Comparison of ENCODE assay signal across 8 mouse cellular contexts in the genomic region with DNA sequence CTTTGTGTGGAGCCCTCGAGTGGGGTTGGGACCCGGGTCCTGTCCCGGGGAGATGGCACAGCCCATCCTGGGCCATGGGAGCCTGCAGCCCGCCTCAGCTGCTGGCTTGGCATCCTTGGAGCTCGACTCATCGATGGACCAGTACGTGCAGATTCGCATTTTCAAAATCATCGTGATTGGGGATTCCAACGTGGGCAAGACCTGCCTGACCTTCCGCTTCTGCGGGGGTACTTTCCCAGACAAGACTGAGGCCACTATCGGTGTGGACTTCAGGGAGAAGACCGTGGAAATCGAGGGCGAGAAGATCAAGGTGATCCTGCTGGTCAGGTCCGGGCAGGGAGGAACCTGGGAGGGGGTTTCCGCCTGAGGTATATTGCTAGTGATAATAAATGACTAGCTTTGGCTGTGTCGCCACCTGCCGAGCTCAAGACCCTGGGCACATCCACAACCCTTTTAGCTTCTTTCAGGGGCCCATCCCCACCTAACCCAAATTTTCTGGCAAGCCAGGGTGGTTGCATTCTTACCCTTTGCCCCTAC. TPM values are rescaled to one million over a fixed set of nuclear protein-coding genes. Genes with fewer than 3 reads are reported as not detected.
A peak's percentile ranks its signal among the peaks of the same experiment; 100 is the strongest.
DNase-seq lines count a peak whose midpoint lies in the region; ATAC-seq lines count a peak whose summit lies in the region.

No protein-coding gene starts in this region.

- no peaks in the 10 kb centered on the region for H3K4me1 ChIP-seq in limb, embryonic 11.5 days (ENCODE audit: control insufficient read depth, insufficient read depth, low read length)
- H3K4me1 ChIP-seq in neural tube, embryonic 15.5 days, result peaks cover 20% of the 10 kb centered on the region

- WGBS in limb, embryonic 11.5 days, result 25% methylated on average over 20 of the region's 20 CpGs
- 20% methylated on average over 20 of the region's 20 CpGs for WGBS in neural tube, embryonic 15.5 days

- ATAC-seq in limb, embryonic 11.5 days (ENCODE audit: insufficient number of reproducible peaks, low FRiP score, low TSS enrichment, low read depth), result 0 out of 2 replicates have a peak, but pooled peaks have one; percentile 48
- no peak for ATAC-seq in neural tube, embryonic 15.5 days (ENCODE audit: low FRiP score)

- no peaks in the 10 kb centered on the region for H3K9me3 ChIP-seq in limb, embryonic 11.5 days (ENCODE audit: control insufficient read depth, low read length)
- no peaks in the 10 kb centered on the region for H3K9me3 ChIP-seq in neural tube, embryonic 15.5 days (replicated peaks)

- H3K36me3 ChIP-seq in limb, embryonic 11.5 days (ENCODE audit: control insufficient read depth, insufficient read depth, low read length), result no peaks in the 10 kb centered on the region
- H3K36me3 ChIP-seq in neural tube, embryonic 15.5 days, result no peaks in the 10 kb centered on the region

- no peaks in the 10 kb centered on the region for H3K27me3 ChIP-seq in limb, embryonic 11.5 days (ENCODE audit: control insufficient read depth, insufficient read depth, low read length)
- no peaks in the 10 kb centered on the region for H3K27me3 ChIP-seq in neural tube, embryonic 15.5 days (replicated peaks)

- peak; percentile 15 for DNase-seq in embryo, embryonic 9.5 days (ENCODE audit: extremely low spot score)
- DNase-seq in embryo, embryonic 10 days (ENCODE audit: low spot score), result no peak
- peak; percentile 8 for DNase-seq in right cerebral cortex, postnatal 4 days
- no peak for DNase-seq in right cerebral cortex, postnatal 25 days
- peak; percentile 23 for DNase-seq in limb, embryonic 11.5 days (ENCODE audit: low spot score)
- no peak for DNase-seq in adrenal gland, postnatal 25 days
- DNase-seq in left cerebral cortex, postnatal 14 days (ENCODE audit: low spot score in 2 of 2), result no peak

- intact Hi-C loops in left cerebral cortex, postnatal 14 days (cut with DNase I), result no loop called here

- H3K9ac ChIP-seq in limb, embryonic 11.5 days (ENCODE audit: low read length), result peak overlapping the region; percentile 49
- peak overlapping the region; percentile 62 for H3K9ac ChIP-seq in neural tube, embryonic 15.5 days (replicated peaks)

- H3K4me2 ChIP-seq in limb, embryonic 11.5 days (ENCODE audit: low read depth, severe bottlenecking), result peak overlapping the region; percentile 67
- peak overlapping the region; percentile 68 for H3K4me2 ChIP-seq in neural tube, embryonic 15.5 days

- peak overlapping the region; percentile 40 for H3K4me3 ChIP-seq in limb, embryonic 11.5 days (ENCODE audit: low read depth, low read length)
- peak overlapping the region; percentile 54 for H3K4me3 ChIP-seq in neural tube, embryonic 15.5 days (replicated peaks)

- no peak overlapping the region for H3K27ac ChIP-seq in limb, embryonic 11.5 days (replicated peaks; ENCODE audit: low read depth, low read length)
- peak overlapping the region; percentile 93 for H3K27ac ChIP-seq in neural tube, embryonic 15.5 days (replicated peaks)

RNA-seq across cellular contexts. Expression of gene Rab33a, which starts 0.5 kb away (rescaled TPM):
- polyA plus RNA-seq in limb, embryonic 11.5 days (2014; fragmentation: Nextera tagmentation; extraction: Ambion mirVana), result 4.7 and 5.5 TPM in 2 replicates
- 78.3 and 102 TPM in 2 replicates for polyA plus RNA-seq in neural tube, embryonic 15.5 days (2015; fragmentation: Nextera tagmentation; extraction: Ambion mirVana)
- total RNA-seq in adrenal gland, postnatal 25 days (2021), result 17.8 and 24.4 TPM in 2 replicates
- total RNA-seq in left cerebral cortex, postnatal 14 days (2021), result 10 to 100 TPM; 32.7 to 35.0 TPM

RNA-seq across cellular contexts. Expression of gene Aifm1, which starts 6.3 kb away (rescaled TPM):
- polyA plus RNA-seq in limb, embryonic 11.5 days (2014; fragmentation: Nextera tagmentation; extraction: Ambion mirVana), result 85.8 and 94.2 TPM in 2 replicates
- polyA plus RNA-seq in neural tube, embryonic 15.5 days (2015; fragmentation: Nextera tagmentation; extraction: Ambion mirVana), result 40.9 and 49.1 TPM in 2 replicates
- 211 and 225 TPM in 2 replicates for total RNA-seq in adrenal gland, postnatal 25 days (2021)
- 10 to 100 TPM; 28.8 to 31.8 TPM for total RNA-seq in left cerebral cortex, postnatal 14 days (2021)

RNA-seq across cellular contexts. Expression of gene Elf4, which starts 56.7 kb away (rescaled TPM):
- polyA plus RNA-seq in limb, embryonic 11.5 days (2014; fragmentation: Nextera tagmentation; extraction: Ambion mirVana), result 2.4 and 2.6 TPM in 2 replicates
- polyA plus RNA-seq in neural tube, embryonic 15.5 days (2015; fragmentation: Nextera tagmentation; extraction: Ambion mirVana), result 0.74 and 2.5 TPM in 2 replicates
- total RNA-seq in adrenal gland, postnatal 25 days (2021), result 25.6 and 27.2 TPM in 2 replicates
- total RNA-seq in left cerebral cortex, postnatal 14 days (2021), result 1 to 10 TPM in 1 of 2 experiments, under 1 TPM in 1; 0.87 to 1.2 TPM

Comparison
In these comparisons a context has a peak if more than half of its experiments do, and no peak if none do; other contexts are left out.
1. DNase-seq: peak in embryo, embryonic 9.5 days (single experiment), right cerebral cortex, postnatal 4 days (single experiment) and limb, embryonic 11.5 days (single experiment); none in embryo, embryonic 10 days (single experiment), right cerebral cortex, postnatal 25 days (single experiment), adrenal gland, postnatal 25 days (single experiment) and left cerebral cortex, postnatal 14 days (0 of 2).
2. RNA of gene Elf4, which starts 56.7 kb away (total RNA-seq): 25.6 to 27.2 TPM in adrenal gland, postnatal 25 days; 0.87 to 1.2 TPM in left cerebral cortex, postnatal 14 days; every median in the first group is over 10 times any median in the second.